ENCODE assay signal across 26 mouse cellular contexts in genomic region chr11:59369848-59370247, GRCm38 (mm10). TPM values are rescaled to one million over a fixed set of nuclear protein-coding genes. Genes with fewer than 3 reads are reported as not detected.
DNase-seq lines count a peak whose midpoint lies in the region; ATAC-seq and TF ChIP-seq lines count a peak whose summit lies in the region.
"Had no signal": no experiment of that assay in that cellular context is flagged by ENCODE, and none has a peak within 500 bp of the region (broad histone marks: within the 10 kb centered on the region; RNA-seq: fewer than 3 reads in every experiment).

No protein-coding gene starts in this region.

- no peak for TF ChIP-seq POLR2A in CH12.LX (IDR thresholded peaks at IDR 0.05; ENCODE audit: low read depth, low read length)
- no peak for TF ChIP-seq POLR2A in MEL (IDR thresholded peaks at IDR 0.05; ENCODE audit: control insufficient read depth in 1 of 2, insufficient read depth in 1 of 2, low read depth in 1 of 2, low read length in 2 of 2, poor library complexity in 1 of 2)

- intact Hi-C loops in left cerebral cortex, postnatal 36 days (cut with DNase I): no loop called here
- intact Hi-C loops in left cerebral cortex, postnatal 10 days (cut with DNase I): no loop called here

- H3K4me2 ChIP-seq in CH12.LX (ENCODE audit: insufficient read depth, low read depth, poor library complexity, severe bottlenecking): peak overlapping the region; percentile 22; the same call in 1 of the 2 replicates

- no peak overlapping the region for H3K27ac ChIP-seq in CH12.LX (ENCODE audit: insufficient read depth, low read depth)
- no peak overlapping the region for H3K27ac ChIP-seq in MEL (ENCODE audit: control insufficient read depth, low read depth, low read length)

- no peak overlapping the region for H3K4me3 ChIP-seq in C2C12 (ENCODE audit: insufficient read depth, poor library complexity, severe bottlenecking)
- no peak overlapping the region for H3K4me3 ChIP-seq in CH12.LX (replicated peaks in 1 of 3; ENCODE audit: low read depth in 2 of 3, low read length in 2 of 3, poor library complexity in 1 of 3)
- H3K4me3 ChIP-seq in MEL (ENCODE audit: control insufficient read depth in 1 of 2, insufficient read depth in 1 of 2, low read depth in 2 of 2, low read length in 2 of 2): no peak overlapping the region

- H3K27me3 ChIP-seq in C2C12 (ENCODE audit: control insufficient read depth, insufficient read depth, insufficient read length) (peaks cover 14% of the 10 kb centered on the region), CH12.LX (replicated peaks) (peaks cover 4% of the 10 kb centered on the region), MEL (ENCODE audit: control insufficient read depth in 1 of 2, insufficient read depth in 2 of 2, low read length in 2 of 2) (peaks cover 6 to 9% of the 10 kb centered on the region in 2 experiments; a peak in 3 of 4 replicates)
- H3K27me3 ChIP-seq: Patski had no signal

- H3K79me2 ChIP-seq in C2C12 (ENCODE audit: control insufficient read depth, insufficient read depth): no peaks in the 10 kb centered on the region
- no peaks in the 10 kb centered on the region for H3K79me2 ChIP-seq in CH12.LX (replicated peaks; ENCODE audit: control insufficient read depth, extremely low read depth, insufficient read depth, poor library complexity, severe bottlenecking)
- H3K79me2 ChIP-seq in MEL (ENCODE audit: control insufficient read depth, insufficient read depth, low read length, poor library complexity): no peaks in the 10 kb centered on the region

- TF ChIP-seq EP300 in CH12.LX (IDR thresholded peaks at IDR 0.05; ENCODE audit: low read length): 0 out of 2 replicates have a peak, but pooled peaks have one; percentile 45
- TF ChIP-seq EP300 in MEL (IDR thresholded peaks at IDR 0.05; ENCODE audit: low read depth in 1 of 2, low read length in 2 of 2): no peak

- dilution Hi-C loops in CH12.LX (cut with MboI; ENCODE audit: extremely low pct_ligation_motif_present, extremely low pct_unique_long_range_greater_than_20kb, low sequenced_read_pairs): no loop called here

- in situ Hi-C loops in CH12.LX (cut with MboI; ENCODE audit: low pct_ligation_motif_present, low pct_unique_long_range_greater_than_20kb, low sequenced_read_pairs): loop anchor here (10.0 kb wide), 1 partner anchor 55 kb away; no protein-coding TSS in a partner anchor

- H3K9me3 ChIP-seq in CH12.LX (replicated peaks; ENCODE audit: low read length) (no peaks in the 10 kb centered on the region), MEL (replicated peaks; ENCODE audit: insufficient read depth, low read length) (no peaks in the 10 kb centered on the region)
- H3K9me3 ChIP-seq: G1E had no signal

- no peak overlapping the region for H3ac ChIP-seq in C2C12 (ENCODE audit: control insufficient read depth, insufficient read length, low read depth)

- H3K4me1 ChIP-seq in CH12.LX (ENCODE audit: control insufficient read depth in 1 of 2, insufficient read depth in 2 of 2): peaks cover 3 to 13% of the 10 kb centered on the region in 2 experiments; a peak in 3 of 4 replicates
- peaks cover 0 to 9% of the 10 kb centered on the region in 2 experiments; a peak in 2 of 4 replicates for H3K4me1 ChIP-seq in MEL (ENCODE audit: control insufficient read depth in 1 of 2, insufficient read depth in 2 of 2, low read length in 2 of 2)

- peak; percentile 31 for DNase-seq in CH12.LX (ENCODE audit: extremely low read depth)
- peak; percentile 36 for DNase-seq in MEL (ENCODE audit: low read depth, low spot score)
- DNase-seq in left cerebral cortex, postnatal 36 days (ENCODE audit: low spot score in 2 of 2): no peak
- DNase-seq in adrenal gland, adult 18-20 months (ENCODE audit: low spot score in 2 of 2): no peak
- no peak for DNase-seq in spleen, postnatal 4 days (ENCODE audit: low spot score in 2 of 2)
- no peak for DNase-seq in left cerebral cortex, postnatal 10 days (ENCODE audit: extremely low spot score in 1 of 2, low spot score in 2 of 2)
- DNase-seq: adrenal gland, adult 2 months; adrenal gland, adult 8-10 months; adrenal gland, postnatal 10 days; adrenal gland, postnatal 14 days; adrenal gland, postnatal 25 days; adrenal gland, postnatal 36 days; B cell, adult 2 months; cerebellum, adult 11 months; cerebellum, adult 11-12 months; cerebellum, adult 18-20 months; cerebellum, adult 2 months; cerebellum, adult 8-10 months; cerebellum, adult 9-10 months had no signal

- no peaks in the 10 kb centered on the region for H3K79me3 ChIP-seq in C2C12 (ENCODE audit: low read depth)

- H3K36me3 ChIP-seq in C2C12 (ENCODE audit: control insufficient read depth, insufficient read depth) (no peaks in the 10 kb centered on the region), CH12.LX (replicated peaks in 1 of 2; ENCODE audit: control insufficient read depth in 1 of 2, insufficient read depth in 1 of 2, low read length in 1 of 2) (no peaks in the 10 kb centered on the region), MEL (ENCODE audit: control insufficient read depth in 1 of 2, insufficient read depth in 2 of 2, low read length in 2 of 2) (no peaks in the 10 kb centered on the region)
- H3K36me3 ChIP-seq: G1E had no signal

- TF ChIP-seq CTCF in C2C12 (IDR thresholded peaks at IDR 0.05; ENCODE audit: control insufficient read depth, insufficient read depth, insufficient read length): no peak
- no peak for TF ChIP-seq CTCF in CH12.LX (conservative IDR thresholded peaks at IDR 0.05 in 1 of 2, IDR thresholded peaks at IDR 0.05 in 1 of 2; ENCODE audit: low read depth in 2 of 2, low read length in 2 of 2)
- TF ChIP-seq CTCF in MEL (IDR thresholded peaks at IDR 0.05 in 2 of 3, conservative IDR thresholded peaks at IDR 0.05 in 1 of 3; ENCODE audit: control insufficient read depth in 1 of 3, insufficient read depth in 1 of 3, low read depth in 2 of 3, low read length in 3 of 3, poor library complexity in 1 of 3, severe bottlenecking in 1 of 3): no peak

- ATAC-seq in megakaryocyte progenitor cell, adult 5-6 weeks (replicated peaks; ENCODE audit: poor library complexity): 0 out of 2 replicates have a peak, but pooled peaks have one; percentile 20
- ATAC-seq: activated CD4-positive, CD25-positive, alpha-beta regulatory T cell, adult 4 months; CD4-positive, CD25-positive, alpha-beta regulatory T cell, adult 4 months; Patski had no signal

- H3K9ac ChIP-seq in CH12.LX (ENCODE audit: insufficient read depth, low read depth) (no peak overlapping the region), MEL (ENCODE audit: control insufficient read depth, low read depth, low read length, poor library complexity, severe bottlenecking) (no peak overlapping the region)

- TF ChIP-seq RAD21 in CH12.LX (IDR thresholded peaks at IDR 0.05; ENCODE audit: low read depth, low read length): no peak
- no peak for TF ChIP-seq RAD21 in MEL (IDR thresholded peaks at IDR 0.05; ENCODE audit: low read depth, low read length)

TF ChIP-seq in C2C12, 6 proteins besides CTCF, POLR2A, EP300 and RAD21:
- TF ChIP-seq MAX (IDR thresholded peaks at IDR 0.05): no peak
- TF ChIP-seq MYOD1 (IDR thresholded peaks at IDR 0.05; ENCODE audit: control insufficient read depth, insufficient read length, low read depth): peak; percentile 42
- TF ChIP-seq CEBPB (IDR thresholded peaks at IDR 0.05; ENCODE audit: low read depth): no peak

TF ChIP-seq in CH12.LX, 34 proteins besides CTCF, POLR2A, EP300 and RAD21 (continues in another document):
- TF ChIP-seq JUN (IDR thresholded peaks at IDR 0.05; ENCODE audit: insufficient read depth, low read depth, low read length): peak; percentile 59
- no peak for TF ChIP-seq GABPA (IDR thresholded peaks at IDR 0.05; ENCODE audit: insufficient replicate concordance, low read depth, low read length)
- TF ChIP-seq MAX (IDR thresholded peaks at IDR 0.05; ENCODE audit: low read length): 0 out of 2 replicates have a peak, but pooled peaks have one; percentile 52
- no peak for TF ChIP-seq POLR2AphosphoS2 (IDR thresholded peaks at IDR 0.05; ENCODE audit: low read depth, low read length)
- TF ChIP-seq JUND (conservative IDR thresholded peaks at IDR 0.05; ENCODE audit: low read depth, low read length): 0 out of 2 replicates have a peak, but pooled peaks have one; percentile 37
- TF ChIP-seq CHD2 (IDR thresholded peaks at IDR 0.05; ENCODE audit: low read length): no peak
- TF ChIP-seq MEF2A (IDR thresholded peaks at IDR 0.05; ENCODE audit: borderline replicate concordance, low read depth, low read length): 0 out of 2 replicates have a peak, but pooled peaks have one; percentile 18
- TF ChIP-seq BHLHE40 (IDR thresholded peaks at IDR 0.05; ENCODE audit: low read depth, low read length): peak; percentile 70
- TF ChIP-seq TCF12 (IDR thresholded peaks at IDR 0.05; ENCODE audit: low read depth, low read length): peak; percentile 29; the same call in 1 of the 2 replicates

TF ChIP-seq in MEL, 35 proteins besides CTCF, POLR2A, EP300 and RAD21:
- TF ChIP-seq JUND (IDR thresholded peaks at IDR 0.05; ENCODE audit: low read depth, low read length) (no peak), MEF2A (IDR thresholded peaks at IDR 0.05; ENCODE audit: extremely low read depth, insufficient replicate concordance, low read depth, low read length, poor library complexity, severe bottlenecking) (no peak), HCFC1 (IDR thresholded peaks at IDR 0.05; ENCODE audit: low read depth, low read length) (no peak), GATA1 (IDR thresholded peaks at IDR 0.05; ENCODE audit: low read depth, low read length) (0 out of 2 replicates have a peak, but pooled peaks have one; percentile 13)

RNA-seq across cellular contexts. Expression of gene Prss38, which starts 5.6 kb away (rescaled TPM):
- polyA plus RNA-seq in C2C12 (2012; fragmentation: generic; extraction: Trizol) (not detected), CH12.LX (2012; ENCODE audit: insufficient read length, low read depth) (not detected in 2 replicates), MEL (2012; ENCODE audit: insufficient read depth in 1 of 2, insufficient read length in 2 of 2, low read depth in 1 of 2, low replicate concordance in 2 of 2, missing spikeins in 1 of 2) (not detected)
- total RNA-seq in CH12.LX (2012; rRNA removed) (not detected in 2 replicates), CH12.LX (2014; rRNA removed) (not detected in 2 replicates), MEL (2012; rRNA removed) (not detected in 2 replicates)
- not detected in 2 replicates for total RNA-seq in megakaryocyte progenitor cell, adult 5-6 weeks (2015)
- total RNA-seq in megakaryocyte progenitor cell, adult 5-6 weeks (2017): not detected in 2 replicates
- total RNA-seq in left cerebral cortex, postnatal 36 days (2021): not detected
- total RNA-seq in adrenal gland, adult 18-20 months (2021): not detected
- total RNA-seq in left cerebral cortex, postnatal 10 days (2021): not detected
- total RNA-seq: adrenal gland, adult 2 months; adrenal gland, adult 8-10 months; adrenal gland, postnatal 10 days; adrenal gland, postnatal 14 days; adrenal gland, postnatal 25 days; adrenal gland, postnatal 36 days; adrenal gland, postnatal 4 days had no signal
- polyA plus RNA-seq: activated CD4-positive, CD25-positive, alpha-beta regulatory T cell, adult 4 months; adrenal gland, adult 2 months; CD4-positive, CD25-positive, alpha-beta regulatory T cell, adult 4 months; cerebellum, adult 2 months; G1E; Patski had no signal

Comparison
In these comparisons a context has a peak if more than half of its experiments do, and no peak if none do; other contexts are left out.
1. DNase-seq: peak in CH12.LX (single experiment) and MEL (single experiment); none in left cerebral cortex, postnatal 36 days (0 of 2), adrenal gland, adult 18-20 months (0 of 2), spleen, postnatal 4 days (0 of 2) and left cerebral cortex, postnatal 10 days (0 of 2).